Mouse (Mus musculus): Measurements from ENCODE around the gene Slc26a5. TPM values are rescaled to one million over a fixed set of nuclear protein-coding genes. Genes with fewer than 3 reads are reported as not detected.

The Slc26a5 gene
- polyA plus RNA-seq, 1 experiment from 2014 or later, result 0.21 TPM

DNA sequence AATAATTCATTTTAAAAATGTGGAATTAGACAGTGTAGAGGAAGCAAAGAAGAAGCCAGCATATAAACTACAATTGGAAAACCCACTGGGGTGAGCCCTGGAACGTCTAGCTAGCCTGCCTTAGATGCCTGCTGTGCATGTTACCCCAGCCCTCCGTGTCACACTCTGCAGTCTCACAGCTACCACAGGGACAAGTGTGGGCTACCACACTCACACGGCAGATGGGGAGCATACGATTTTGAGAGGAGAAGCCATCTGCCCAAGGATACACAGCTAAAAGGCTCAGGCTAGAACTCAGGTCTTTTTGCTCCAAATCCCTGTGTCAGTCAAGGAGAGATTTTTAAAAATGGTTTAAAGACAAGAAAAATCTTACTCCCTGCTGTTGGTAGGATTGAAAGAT, 36.5 kb downstream of the Slc26a5 start:
- H3K9me3 ChIP-seq (ENCODE audit: control insufficient read depth, low read length), result no peaks in the 10 kb centered on the region
- H3K27me3 ChIP-seq (ENCODE audit: control insufficient read depth, insufficient read depth, low read length), result no peaks in the 10 kb centered on the region
- WGBS, result 70% methylated on average over 4 of the region's 4 CpGs
- H3K9ac ChIP-seq, result no peak overlapping the region
- DNase-seq (ENCODE audit: low spot score) (no peak), ATAC-seq (ENCODE audit: low FRiP score) (no peak)
- no peaks in the 10 kb centered on the region for H3K4me1 ChIP-seq (replicated peaks; ENCODE audit: control insufficient read depth, insufficient read depth, low read length)
- no peak overlapping the region for H3K4me3 ChIP-seq (replicated peaks; ENCODE audit: low read length)
- H3K27ac ChIP-seq, result no peak overlapping the region
- no peaks in the 10 kb centered on the region for H3K36me3 ChIP-seq (replicated peaks; ENCODE audit: control insufficient read depth, insufficient read depth)
- H3K4me2 ChIP-seq (replicated peaks), result no peak overlapping the region

DNA sequence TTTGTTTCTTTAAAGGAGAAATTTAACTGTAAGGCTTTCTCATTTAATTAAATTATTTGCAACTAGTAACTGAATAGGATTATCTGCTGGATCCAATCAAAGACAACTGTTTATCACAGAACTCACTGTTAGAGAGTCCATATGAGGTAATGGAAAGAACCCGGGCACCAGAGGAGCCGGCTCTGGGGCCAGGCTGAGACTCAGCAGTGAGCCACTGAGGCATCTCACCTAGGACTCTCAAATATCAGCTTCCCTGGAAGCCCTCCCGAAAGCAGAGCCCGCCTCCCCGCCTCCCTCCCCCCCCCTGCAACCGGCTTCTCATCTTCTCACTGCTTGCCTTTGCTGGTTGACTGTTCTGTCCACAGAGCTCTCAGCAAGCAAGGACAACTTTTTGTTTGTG, 37.8 kb downstream of the Slc26a5 start:
- DNase-seq (ENCODE audit: low spot score) (no peak), ATAC-seq (ENCODE audit: low FRiP score) (no peak; the same call in 1 of the 2 replicates)
- H3K4me1 ChIP-seq (replicated peaks; ENCODE audit: control insufficient read depth, insufficient read depth, low read length), result no peaks in the 10 kb centered on the region
- no peak overlapping the region for H3K27ac ChIP-seq
- WGBS, result 22% methylated on average over 6 of the region's 6 CpGs
- no peaks in the 10 kb centered on the region for H3K36me3 ChIP-seq (replicated peaks; ENCODE audit: control insufficient read depth, insufficient read depth)
- H3K9me3 ChIP-seq (ENCODE audit: control insufficient read depth, low read length), result no peaks in the 10 kb centered on the region
- H3K4me2 ChIP-seq (replicated peaks), result no peak overlapping the region
- no peak overlapping the region for H3K4me3 ChIP-seq (replicated peaks; ENCODE audit: low read length)
- H3K9ac ChIP-seq, result no peak overlapping the region
- H3K27me3 ChIP-seq (ENCODE audit: control insufficient read depth, insufficient read depth, low read length), result no peaks in the 10 kb centered on the region

DNA sequence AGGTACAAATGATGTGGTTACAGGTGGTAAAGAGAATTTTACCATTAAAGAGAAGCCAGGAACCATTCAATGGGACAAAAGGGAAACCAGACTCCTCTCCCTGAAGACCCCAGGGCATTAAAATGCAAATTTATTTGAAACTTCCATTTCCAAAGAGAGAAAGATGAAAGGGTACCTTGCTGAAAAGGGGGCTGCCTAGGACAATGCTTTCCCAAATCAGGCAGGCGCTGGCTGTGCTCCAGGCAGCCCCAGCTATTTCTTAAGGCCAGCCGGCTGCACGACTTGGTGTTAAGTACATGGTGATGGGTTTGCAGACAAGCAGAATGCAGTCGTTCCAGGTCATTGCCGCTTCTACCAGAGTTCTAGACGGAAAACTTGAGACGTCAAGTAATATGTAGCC, 39.0 kb downstream of the Slc26a5 start:
- Histone ChIP-seq H3K9ac (no peak overlapping the region), H3K9me3 (ENCODE audit: control insufficient read depth, low read length) (no peaks in the 10 kb centered on the region), H3K27ac (no peak overlapping the region), H3K4me1 (replicated peaks; ENCODE audit: control insufficient read depth, insufficient read depth, low read length) (no peaks in the 10 kb centered on the region), H3K36me3 (replicated peaks; ENCODE audit: control insufficient read depth, insufficient read depth) (no peaks in the 10 kb centered on the region), H3K4me2 (replicated peaks) (no peak overlapping the region), H3K4me3 (replicated peaks; ENCODE audit: low read length) (no peak overlapping the region), H3K27me3 (ENCODE audit: control insufficient read depth, insufficient read depth, low read length) (no peaks in the 10 kb centered on the region)
- WGBS, result 13% methylated on average over 7 of the region's 7 CpGs
- ATAC-seq (ENCODE audit: low FRiP score), result no peak
- no peak for DNase-seq (ENCODE audit: low spot score)

DNA sequence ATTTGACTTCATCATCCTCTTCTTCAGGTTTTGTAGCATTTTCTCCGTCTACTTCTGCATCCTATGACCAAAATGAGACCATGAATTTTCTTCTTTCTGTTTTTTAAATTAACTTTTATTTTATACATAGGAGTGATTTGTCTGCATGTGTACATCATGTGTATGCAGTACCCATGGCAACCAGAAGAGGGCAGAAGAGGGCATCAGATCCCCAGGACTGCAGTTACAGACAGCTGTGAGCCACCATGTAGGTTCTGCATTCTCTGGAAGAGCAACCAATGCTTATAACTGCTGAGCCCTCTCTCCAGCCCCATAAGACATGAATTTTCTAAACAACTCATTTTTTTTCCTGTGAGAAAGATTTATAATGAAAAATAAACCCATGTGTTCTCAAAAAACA, 51.4 kb downstream of the Slc26a5 start:
- Histone ChIP-seq H3K9me3 (ENCODE audit: control insufficient read depth, low read length) (no peaks in the 10 kb centered on the region), H3K4me1 (replicated peaks; ENCODE audit: control insufficient read depth, insufficient read depth, low read length) (no peaks in the 10 kb centered on the region), H3K4me3 (replicated peaks; ENCODE audit: low read length) (no peak overlapping the region), H3K36me3 (replicated peaks; ENCODE audit: control insufficient read depth, insufficient read depth) (no peaks in the 10 kb centered on the region), H3K9ac (no peak overlapping the region), H3K27ac (no peak overlapping the region), H3K4me2 (replicated peaks) (no peak overlapping the region), H3K27me3 (ENCODE audit: control insufficient read depth, insufficient read depth, low read length) (no peaks in the 10 kb centered on the region)
- DNase-seq (ENCODE audit: low spot score) (no peak), ATAC-seq (ENCODE audit: low FRiP score) (no peak)
- WGBS, result 52% methylated on average over 1 of the region's 1 CpGs

DNA sequence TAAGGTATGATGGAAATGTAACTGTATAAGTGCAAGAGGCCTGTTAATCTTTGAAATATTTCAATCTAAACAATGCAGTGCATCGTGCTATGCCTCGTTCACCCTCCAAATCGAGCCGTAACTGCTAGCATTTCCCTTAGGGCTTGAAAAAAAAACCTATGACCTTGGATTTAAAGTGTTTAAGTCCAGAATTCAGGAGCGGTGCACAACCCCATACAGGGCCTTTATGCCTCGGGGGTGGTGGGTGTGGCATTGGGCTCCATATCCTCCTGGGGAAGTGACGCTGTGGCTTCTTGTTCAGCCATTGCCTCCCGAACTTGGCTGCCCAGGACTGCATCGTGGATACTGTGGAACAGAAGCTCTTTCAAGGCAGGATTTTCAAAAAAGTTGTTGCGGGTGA, 54.5 kb downstream of the Slc26a5 start:
- no peak for DNase-seq (ENCODE audit: low spot score)
- Histone ChIP-seq H3K9ac (no peak overlapping the region), H3K4me3 (replicated peaks; ENCODE audit: low read length) (no peak overlapping the region), H3K36me3 (replicated peaks; ENCODE audit: control insufficient read depth, insufficient read depth) (no peaks in the 10 kb centered on the region), H3K27me3 (ENCODE audit: control insufficient read depth, insufficient read depth, low read length) (no peaks in the 10 kb centered on the region), H3K27ac (no peak overlapping the region), H3K9me3 (ENCODE audit: control insufficient read depth, low read length) (no peaks in the 10 kb centered on the region), H3K4me1 (replicated peaks; ENCODE audit: control insufficient read depth, insufficient read depth, low read length) (no peaks in the 10 kb centered on the region), H3K4me2 (replicated peaks) (no peak overlapping the region)
- 81% methylated on average over 10 of the region's 10 CpGs for WGBS
- no peak for ATAC-seq (ENCODE audit: low FRiP score)

DNA sequence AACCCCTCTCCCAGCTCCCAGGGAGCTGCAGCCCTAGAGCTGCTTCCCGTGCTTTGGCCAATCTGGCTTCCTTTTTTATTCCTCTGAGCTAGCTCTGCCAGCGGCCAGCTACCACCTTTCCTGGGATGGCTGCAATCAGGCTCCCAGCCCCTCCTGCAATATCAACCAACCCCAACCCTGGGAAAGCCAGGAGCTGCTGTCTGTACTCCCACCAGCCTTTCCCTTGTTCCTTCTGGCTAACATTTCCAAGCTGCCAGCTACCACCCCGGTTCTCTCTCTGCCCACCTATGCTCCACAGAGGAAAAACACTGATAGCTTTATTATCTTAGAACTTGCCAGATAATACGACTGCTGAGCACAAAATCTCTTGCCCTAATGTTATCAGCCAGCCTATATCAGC, 60.6 kb downstream of the Slc26a5 start:
- Histone ChIP-seq H3K4me3 (replicated peaks; ENCODE audit: low read length) (no peak overlapping the region), H3K4me2 (replicated peaks) (no peak overlapping the region), H3K9me3 (ENCODE audit: control insufficient read depth, low read length) (no peaks in the 10 kb centered on the region), H3K27me3 (ENCODE audit: control insufficient read depth, insufficient read depth, low read length) (no peaks in the 10 kb centered on the region), H3K9ac (no peak overlapping the region), H3K4me1 (replicated peaks; ENCODE audit: control insufficient read depth, insufficient read depth, low read length) (no peaks in the 10 kb centered on the region), H3K27ac (no peak overlapping the region), H3K36me3 (replicated peaks; ENCODE audit: control insufficient read depth, insufficient read depth) (peaks cover 51% of the 10 kb centered on the region)
- ATAC-seq (ENCODE audit: low FRiP score) (no peak), DNase-seq (ENCODE audit: low spot score) (no peak)
- WGBS, result 86% methylated on average over 4 of the region's 4 CpGs

DNA sequence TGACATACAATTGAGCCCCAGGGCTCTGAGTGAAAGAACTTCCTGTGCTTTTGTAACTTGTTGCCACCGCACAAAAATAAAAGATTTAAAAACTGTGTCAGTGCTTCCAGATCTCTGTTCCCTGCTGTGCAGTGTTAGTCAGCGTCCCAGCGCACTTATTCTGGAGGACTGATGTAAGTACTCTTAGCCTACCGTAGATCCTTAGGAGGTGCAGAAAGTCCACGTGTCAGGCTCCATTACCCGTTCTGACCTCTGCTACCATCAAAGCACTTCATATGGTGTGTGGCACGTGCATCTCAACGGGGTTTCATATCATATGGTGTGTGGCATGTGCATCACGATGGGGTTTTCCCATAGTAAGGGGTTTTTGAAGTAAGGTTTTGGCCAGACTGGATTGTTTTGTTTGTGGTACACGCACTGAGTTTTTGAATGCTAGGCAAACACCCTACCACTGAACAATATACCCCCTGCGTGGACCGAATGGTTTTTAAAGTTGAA, 61.7 kb downstream of the Slc26a5 start:
- DNase-seq (ENCODE audit: low spot score), result no peak
- no peaks in the 10 kb centered on the region for H3K9me3 ChIP-seq (ENCODE audit: control insufficient read depth, low read length)
- no peak for ATAC-seq (ENCODE audit: low FRiP score)
- no peak overlapping the region for H3K4me2 ChIP-seq (replicated peaks)
- peaks cover 62% of the 10 kb centered on the region for H3K36me3 ChIP-seq (replicated peaks; ENCODE audit: control insufficient read depth, insufficient read depth)
- H3K4me3 ChIP-seq (replicated peaks; ENCODE audit: low read length), result no peak overlapping the region
- no peaks in the 10 kb centered on the region for H3K4me1 ChIP-seq (replicated peaks; ENCODE audit: control insufficient read depth, insufficient read depth, low read length)
- no peak overlapping the region for H3K9ac ChIP-seq
- WGBS, result 92% methylated on average over 12 of the region's 12 CpGs
- no peak overlapping the region for H3K27ac ChIP-seq
- H3K27me3 ChIP-seq (ENCODE audit: control insufficient read depth, insufficient read depth, low read length), result no peaks in the 10 kb centered on the region

DNA sequence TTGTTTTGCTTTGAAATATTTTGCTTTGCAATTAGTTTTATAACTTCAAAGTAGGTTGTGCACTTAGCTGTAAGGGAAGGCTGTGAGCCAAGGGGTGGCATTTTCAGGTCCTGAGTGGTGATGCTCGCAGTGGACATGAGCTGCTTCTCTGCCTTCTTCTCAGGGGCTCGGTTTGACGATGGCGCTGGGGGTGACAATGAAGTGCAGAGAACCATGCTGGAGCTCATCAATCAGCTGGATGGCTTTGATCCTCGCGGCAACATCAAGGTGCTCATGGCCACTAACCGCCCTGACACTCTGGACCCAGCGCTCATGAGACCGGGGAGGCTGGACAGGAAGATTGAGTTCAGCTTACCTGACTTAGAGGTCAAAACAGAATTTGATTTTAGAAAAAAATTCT, 62.5 kb downstream of the Slc26a5 start:
- H3K4me1 ChIP-seq (replicated peaks; ENCODE audit: control insufficient read depth, insufficient read depth, low read length), result no peaks in the 10 kb centered on the region
- no peak overlapping the region for H3K4me3 ChIP-seq (replicated peaks; ENCODE audit: low read length)
- no peak overlapping the region for H3K4me2 ChIP-seq (replicated peaks)
- WGBS, result 93% methylated on average over 9 of the region's 9 CpGs
- H3K9me3 ChIP-seq (ENCODE audit: control insufficient read depth, low read length), result no peaks in the 10 kb centered on the region
- H3K27me3 ChIP-seq (ENCODE audit: control insufficient read depth, insufficient read depth, low read length), result no peaks in the 10 kb centered on the region
- H3K27ac ChIP-seq, result no peak overlapping the region
- H3K9ac ChIP-seq, result no peak overlapping the region
- ATAC-seq (ENCODE audit: low FRiP score) (no peak), DNase-seq (ENCODE audit: low spot score) (no peak)
- peaks cover 68% of the 10 kb centered on the region for H3K36me3 ChIP-seq (replicated peaks; ENCODE audit: control insufficient read depth, insufficient read depth)

DNA sequence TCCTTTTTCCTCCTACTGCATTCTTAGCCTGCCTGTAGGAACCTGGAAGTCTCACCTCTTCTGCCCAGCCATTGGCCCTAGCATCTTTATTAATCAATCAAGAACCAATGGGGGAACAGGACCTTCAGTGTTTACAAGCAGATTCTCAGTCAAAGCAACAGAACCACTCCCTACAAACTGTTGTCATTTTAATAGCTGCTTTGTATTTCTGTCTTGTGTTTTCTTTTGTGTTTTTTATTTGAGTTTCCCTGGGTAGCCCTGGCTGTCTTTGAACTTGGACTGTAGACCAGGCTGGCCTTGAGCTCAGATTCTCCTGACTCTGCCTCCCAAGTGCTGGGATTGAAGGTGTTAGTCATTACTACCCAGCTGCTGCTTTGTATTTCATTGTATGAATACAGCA, 73.2 kb downstream of the Slc26a5 start:
- no peak for DNase-seq (ENCODE audit: low spot score)
- ATAC-seq (ENCODE audit: low FRiP score), result no peak

DNA sequence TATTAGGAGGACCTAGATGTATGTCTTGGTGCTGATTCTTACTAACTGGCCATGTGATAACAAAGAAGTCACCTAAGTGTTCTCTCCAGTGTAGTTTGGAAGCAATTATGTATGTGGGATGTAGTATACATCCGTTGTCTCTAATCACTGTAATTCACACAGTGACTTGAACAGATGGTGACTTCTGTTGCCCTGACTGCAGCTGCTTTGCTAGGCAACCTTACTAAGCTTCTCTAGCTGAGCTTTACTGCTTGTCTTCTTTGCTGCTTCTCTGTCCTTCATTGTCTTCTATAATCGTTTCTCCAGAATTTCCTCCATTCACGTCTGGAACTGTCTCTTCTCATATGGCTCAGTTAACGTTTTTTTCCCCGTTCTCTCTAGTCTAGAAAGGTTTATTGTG, 76.3 kb downstream of the Slc26a5 start:
- peaks cover 32% of the 10 kb centered on the region for H3K4me1 ChIP-seq (replicated peaks; ENCODE audit: control insufficient read depth, insufficient read depth, low read length)
- no peaks in the 10 kb centered on the region for H3K27me3 ChIP-seq (ENCODE audit: control insufficient read depth, insufficient read depth, low read length)
- no peak overlapping the region for H3K9ac ChIP-seq
- no peak overlapping the region for H3K4me2 ChIP-seq (replicated peaks)
- H3K4me3 ChIP-seq (replicated peaks; ENCODE audit: low read length), result no peak overlapping the region
- ATAC-seq (ENCODE audit: low FRiP score), result no peak
- peaks cover 14% of the 10 kb centered on the region for H3K36me3 ChIP-seq (replicated peaks; ENCODE audit: control insufficient read depth, insufficient read depth)
- H3K9me3 ChIP-seq (ENCODE audit: control insufficient read depth, low read length), result no peaks in the 10 kb centered on the region
- no peak overlapping the region for H3K27ac ChIP-seq
- DNase-seq (ENCODE audit: low spot score), result no peak
- WGBS, result 62% methylated on average over 5 of the region's 5 CpGs

More for the DNA sequence above, 73.2 kb downstream of the Slc26a5 start:
- H3K27ac ChIP-seq, result no peak overlapping the region
- no peaks in the 10 kb centered on the region for H3K9me3 ChIP-seq (ENCODE audit: control insufficient read depth, low read length)
- no peak overlapping the region for H3K4me3 ChIP-seq (replicated peaks; ENCODE audit: low read length)
- H3K4me1 ChIP-seq (replicated peaks; ENCODE audit: control insufficient read depth, insufficient read depth, low read length), result peaks cover 22% of the 10 kb centered on the region; the same call in 1 of the 2 replicates
- no peaks in the 10 kb centered on the region for H3K27me3 ChIP-seq (ENCODE audit: control insufficient read depth, insufficient read depth, low read length)
- H3K4me2 ChIP-seq (replicated peaks), result no peak overlapping the region
- H3K36me3 ChIP-seq (replicated peaks; ENCODE audit: control insufficient read depth, insufficient read depth), result peaks cover 36% of the 10 kb centered on the region
- H3K9ac ChIP-seq, result no peak overlapping the region
